Mouse (Mus musculus) kidney, postnatal 0 days (tissue): ENCODE measurements around the gene Clnk. TPM values are rescaled to one million over a fixed set of nuclear protein-coding genes. Genes with fewer than 3 reads are reported as not detected.

Experiments
- ATAC-seq: fragments of 200-750 bp; cut with Nextera tagmentation; replicated peaks from 2 replicates; pipeline ENCODE4 v1.8.0; 2017; ENCODE audit warnings: low read depth, moderate number of reproducible peaks, moderate TSS enrichment, moderate library complexity; ENCODE audit not compliant: low FRiP score
- DNase-seq: peaks from one replicate; pipeline ENCODE4 v3.0.0-alpha.2; 2016; ENCODE audit warnings: low spot score
- H3K27ac ChIP-seq: fragments of 300-500 bp; sonication (generic); 2 replicates; pipeline ENCODE4 v1.5.1; 2014; ENCODE audit warnings: mild to moderate bottlenecking
- H3K27me3 ChIP-seq: fragments of 300-500 bp; sonication (generic); 2 replicates; pipeline ENCODE4 v1.6.1; 2014; ENCODE audit warnings: low read length, mixed read lengths; ENCODE audit not compliant: insufficient read depth
- H3K36me3 ChIP-seq: fragments of 300-500 bp; sonication (generic); 2 replicates; pipeline ENCODE4 v1.6.1; 2014; ENCODE audit warnings: low read length, mixed read lengths; ENCODE audit not compliant: insufficient read depth
- H3K4me1 ChIP-seq: fragments of 300-500 bp; sonication (generic); replicated peaks from 2 replicates; pipeline ENCODE4 v1.6.1; 2014; ENCODE audit warnings: antibody characterized with exemption, low read length, mixed read lengths; ENCODE audit not compliant: insufficient read depth
- H3K4me2 ChIP-seq: fragments of 300-500 bp; sonication (generic); 2 replicates; pipeline ENCODE4 v1.6.1; 2014; ENCODE audit warnings: mild to moderate bottlenecking, low read length, moderate library complexity, mixed read lengths
- H3K4me3 ChIP-seq: fragments of 300-500 bp; sonication (generic); replicated peaks from 2 replicates; pipeline ENCODE4 v1.5.1; 2014; ENCODE audit warnings: low read depth, low read length
- H3K9ac ChIP-seq: fragments of 300-500 bp; sonication (generic); 2 replicates; pipeline ENCODE4 v1.6.1; 2014; ENCODE audit warnings: low read depth, low read length
- H3K9me3 ChIP-seq: fragments of 300-500 bp; sonication (generic); replicated peaks from 2 replicates; pipeline ENCODE4 v1.6.1; 2016; ENCODE audit warnings: low read length, inconsistent platforms, mixed read lengths
- CTCF ChIP-seq: IDR thresholded peaks from 2 replicates; pipeline ENCODE4 v1.5.1; 2016; ENCODE audit warnings: antibody characterized with exemption, low read depth, mild to moderate bottlenecking, moderate library complexity
- WGBS: fragments of 180-500 bp; shearing (Covaris S2); extraction: QIAGEN DNeasy Blood & Tissue Kit; methylation state at CpG from one replicate; pipeline ENCODE4 v1.1.7; 2014; 5-methylcytosine and 5-hydroxymethylcytosine counted together
- polyA plus RNA-seq: library from polyadenylated mRNA; unstranded; fragments of >200 nt; fragmentation: Nextera tagmentation; extraction: Ambion mirVana; gene quantifications from 2 replicates; pipeline ENCODE4 v1.2.1, GENCODE M21; 2015

Clnk gene
- polyA plus RNA-seq, 1 experiment from 2014 or later, result not detected

- no peak for ATAC-seq
- H3K27ac ChIP-seq, result no peak overlapping the region
- no peak for TF ChIP-seq CTCF
- H3K9me3 ChIP-seq, result no peaks in the 10 kb centered on the region
- H3K4me1 ChIP-seq, result no peaks in the 10 kb centered on the region
- 63% methylated on average over 2 of the region's 2 CpGs for WGBS
- no peak for DNase-seq
- no peaks in the 10 kb centered on the region for H3K36me3 ChIP-seq
- no peak overlapping the region for H3K4me3 ChIP-seq
- H3K9ac ChIP-seq, result no peak overlapping the region
- H3K4me2 ChIP-seq, result no peak overlapping the region
- no peaks in the 10 kb centered on the region for H3K27me3 ChIP-seq
Measured at GRCm38 (mm10) chr5:38871591-38871990, 5.0 kb downstream of the Clnk start.

- Histone ChIP-seq H3K9ac (no peak overlapping the region), H3K27ac (no peak overlapping the region), H3K4me3 (no peak overlapping the region), H3K4me2 (no peak overlapping the region), H3K9me3 (no peaks in the 10 kb centered on the region), H3K36me3 (no peaks in the 10 kb centered on the region), H3K4me1 (no peaks in the 10 kb centered on the region), H3K27me3 (no peaks in the 10 kb centered on the region)
- no peak for ATAC-seq
- 75% methylated on average over 12 of the region's 12 CpGs for WGBS
- no peak for DNase-seq
- no peak for TF ChIP-seq CTCF
Measured at GRCm38 (mm10) chr5:38870485-38870884, 6.1 kb downstream of the Clnk start.

DNA sequence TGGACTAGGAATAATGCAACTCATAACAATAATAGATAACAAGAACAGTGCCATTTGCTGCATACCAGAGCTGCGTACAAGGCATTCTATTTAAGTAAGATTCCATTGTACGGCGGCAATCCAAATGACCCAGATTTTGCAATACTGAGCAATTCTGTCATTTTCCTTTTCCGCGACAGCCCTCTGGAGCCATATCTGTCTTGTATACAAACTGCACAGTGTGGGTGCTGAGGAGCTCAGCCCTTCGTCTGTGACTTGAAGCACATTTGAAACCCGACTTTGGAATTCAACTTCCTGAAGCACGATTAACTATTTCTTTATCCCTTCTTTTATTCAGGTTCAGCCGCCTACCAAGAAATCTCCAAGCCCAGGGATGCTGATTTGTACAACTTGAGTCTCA, 6.6 kb downstream of the Clnk start:
- no peaks in the 10 kb centered on the region for H3K36me3 ChIP-seq
- no peak overlapping the region for H3K27ac ChIP-seq
- ATAC-seq (no peak), DNase-seq (no peak)
- no peaks in the 10 kb centered on the region for H3K27me3 ChIP-seq
- H3K4me1 ChIP-seq, result no peaks in the 10 kb centered on the region
- WGBS, result 84% methylated on average over 9 of the region's 9 CpGs
- no peak overlapping the region for H3K4me2 ChIP-seq
- no peak for TF ChIP-seq CTCF
- H3K9me3 ChIP-seq, result no peaks in the 10 kb centered on the region
- no peak overlapping the region for H3K4me3 ChIP-seq
- no peak overlapping the region for H3K9ac ChIP-seq

DNA sequence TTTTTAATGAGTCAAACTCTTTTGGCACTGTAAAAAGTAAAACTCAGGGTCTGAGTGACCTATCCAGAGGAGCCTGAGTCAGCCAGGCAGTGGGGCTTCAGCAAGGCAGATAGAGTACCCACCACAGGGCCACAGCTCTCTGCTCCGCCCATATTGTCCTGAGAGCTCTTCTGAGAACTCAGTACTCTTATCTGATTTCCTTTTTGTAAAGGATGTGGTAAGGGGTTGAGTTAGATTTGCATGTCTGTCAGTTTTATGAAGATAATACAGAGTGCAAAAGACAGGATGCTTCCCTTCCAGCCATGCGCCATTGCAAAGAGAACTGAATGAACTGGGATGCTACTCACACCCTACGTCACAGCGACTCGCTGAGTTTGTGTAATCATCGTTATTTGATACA, 12.0 kb downstream of the Clnk start:
- Histone ChIP-seq H3K36me3 (no peaks in the 10 kb centered on the region), H3K9me3 (no peaks in the 10 kb centered on the region), H3K4me3 (no peak overlapping the region), H3K4me1 (no peaks in the 10 kb centered on the region), H3K27ac (no peak overlapping the region), H3K9ac (no peak overlapping the region), H3K4me2 (no peak overlapping the region), H3K27me3 (no peaks in the 10 kb centered on the region)
- whole genome bisulfite sequencing, result 85% methylated on average over 6 of the region's 6 CpGs
- no peak for ATAC-seq
- no peak for DNase-seq
- TF ChIP-seq CTCF, result no peak

- Histone ChIP-seq H3K4me3 (no peak overlapping the region), H3K27me3 (no peaks in the 10 kb centered on the region), H3K9me3 (no peaks in the 10 kb centered on the region), H3K27ac (no peak overlapping the region), H3K4me2 (no peak overlapping the region), H3K36me3 (no peaks in the 10 kb centered on the region), H3K4me1 (no peaks in the 10 kb centered on the region), H3K9ac (no peak overlapping the region)
- WGBS, result 48% methylated on average over 3 of the region's 3 CpGs
- ATAC-seq (no peak), DNase-seq (no peak)
- TF ChIP-seq CTCF, result no peak
Measured at GRCm38 (mm10) chr5:38863029-38863428, 13.6 kb downstream of the Clnk start.

DNA sequence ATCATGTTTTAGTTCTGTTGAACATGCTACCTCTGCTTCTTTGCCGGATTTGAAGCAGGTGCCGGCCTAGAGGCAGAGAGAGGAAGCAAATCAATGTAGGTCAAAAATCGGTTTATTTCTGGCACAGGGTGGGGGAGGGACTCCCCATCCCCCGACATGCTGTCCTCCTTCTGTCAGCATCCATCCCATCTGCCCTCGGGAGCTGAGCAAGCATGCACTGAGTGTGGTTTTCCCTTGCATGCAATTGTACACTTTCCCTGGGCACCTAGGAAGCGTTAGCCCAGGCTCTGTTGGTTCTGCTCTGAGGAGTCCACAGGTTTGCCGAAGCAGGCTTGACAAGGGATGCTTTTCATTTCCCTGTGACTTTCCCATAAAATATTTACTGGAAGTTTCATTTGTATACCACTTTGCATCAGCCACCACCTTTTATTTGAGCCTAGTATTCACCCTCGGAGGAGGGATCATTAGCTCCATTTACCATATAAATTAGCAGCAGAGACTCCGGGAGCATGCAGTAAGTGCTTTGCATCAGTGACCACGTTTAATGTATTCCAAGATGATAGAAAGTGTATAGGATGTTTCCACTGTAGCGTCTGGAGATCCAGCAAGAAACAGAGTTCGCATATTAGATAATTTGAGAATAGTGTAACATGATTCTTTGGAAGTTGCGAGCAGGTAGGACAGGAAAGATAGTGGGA, 14.2 kb downstream of the Clnk start:
- DNase-seq, result no peak
- 47% methylated on average over 13 of the region's 13 CpGs for WGBS
- H3K27ac ChIP-seq, result no peak overlapping the region
- no peak for ATAC-seq
- H3K27me3 ChIP-seq, result no peaks in the 10 kb centered on the region
- no peak for TF ChIP-seq CTCF
- H3K4me2 ChIP-seq, result no peak overlapping the region
- H3K9ac ChIP-seq, result no peak overlapping the region
- no peaks in the 10 kb centered on the region for H3K9me3 ChIP-seq
- H3K4me1 ChIP-seq, result no peaks in the 10 kb centered on the region
- H3K4me3 ChIP-seq, result no peak overlapping the region
- H3K36me3 ChIP-seq, result no peaks in the 10 kb centered on the region
